Mouse (Mus musculus) G1E (cell line): ENCODE data around the gene Cd5l.

Experiments used
- CTCF ChIP-seq: IDR thresholded peaks from 2 replicates; pipeline ENCODE4 v1.5.1; 2012; ENCODE audit warnings: low read depth, low read length, inconsistent platforms, mixed read lengths
- POLR2AphosphoS5 ChIP-seq: IDR thresholded peaks from 2 replicates; pipeline ENCODE4 v1.6.1; 2012; ENCODE audit warnings: low read depth, low read length, inconsistent platforms; ENCODE audit not compliant: insufficient replicate concordance

DNA sequence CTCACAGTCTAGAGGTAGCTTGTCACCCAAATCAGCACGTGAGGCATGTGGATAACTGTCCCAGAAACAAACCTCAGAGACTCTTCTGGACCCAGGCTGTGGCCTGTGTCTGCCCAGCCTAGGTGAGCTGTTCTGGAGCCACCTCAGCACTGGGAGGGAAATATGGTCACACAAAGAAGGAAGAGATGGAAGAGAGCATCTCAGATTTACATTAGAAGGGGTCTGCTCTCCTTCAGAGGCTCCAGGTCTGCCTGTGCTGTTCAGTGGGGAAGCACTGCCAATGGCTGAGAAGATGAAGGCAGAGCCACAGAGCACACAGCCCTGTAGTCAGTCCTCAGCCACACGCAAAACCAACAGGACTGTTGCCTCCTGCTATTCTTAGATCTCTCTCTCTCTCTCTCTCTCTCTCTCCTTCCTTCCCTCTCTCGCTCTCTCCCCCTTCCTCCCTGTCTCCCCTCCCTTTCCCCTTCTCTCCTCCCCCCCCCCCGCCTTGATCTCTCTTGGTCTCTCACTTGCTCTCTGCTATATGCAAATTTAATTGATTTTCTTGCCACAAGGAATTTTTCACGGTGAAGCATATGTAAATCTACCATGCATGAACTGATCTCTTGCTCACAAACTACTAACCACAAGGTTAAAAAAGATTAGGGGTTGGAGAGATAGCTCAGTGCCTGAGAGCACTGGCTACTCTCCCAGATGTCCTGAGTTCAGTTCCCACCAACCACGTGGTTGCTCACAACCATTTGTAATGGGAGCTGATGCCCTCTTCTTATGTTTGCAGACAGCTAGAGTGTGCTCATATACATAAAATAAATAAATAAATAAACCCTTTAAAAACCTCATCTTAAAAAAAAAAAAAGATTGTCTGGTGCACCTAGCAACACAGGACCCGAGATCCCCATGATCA, 24.4 kb downstream of the Cd5l start:
- TF ChIP-seq CTCF (no peak), POLR2AphosphoS5 (no peak)
